Mouse (Mus musculus) megakaryocyte-erythroid progenitor cell, adult 5-6 weeks (primary cell): ENCODE measurements around the gene Vgll4. TPM values are rescaled to one million over a fixed set of nuclear protein-coding genes. Genes with fewer than 3 reads are reported as not detected.
"Not testable (repeated sequence)": the region's sequence is repeated elsewhere in the genome, so short reads cannot be mapped to it uniquely, and the experiment has no call there.

Experiments used
- ATAC-seq: replicated peaks from 2 replicates; pipeline ENCODE4 v1.8.0; 2016; ENCODE audit warnings: mild to moderate bottlenecking, inconsistent platforms; ENCODE audit not compliant: severe bottlenecking, poor library complexity, low FRiP score, low TSS enrichment
- total RNA-seq, 2 experiments: library from RNA; stranded (forward) in 1 of 2; stranded (reverse) in 1 of 2; fragments of 200-1000, 215-1000 nt in 1 of 2; fragments of >200 nt in 1 of 2; fragmentation: Nextera tagmentation in 1 of 2; gene quantifications; 2 replicates each; pipeline ENCODE4 v1.2.3; 2014 to 2017

Vgll4 gene
- total RNA-seq, 2 experiments from 2014 or later: 19.1 to 25.9 TPM

DNA sequence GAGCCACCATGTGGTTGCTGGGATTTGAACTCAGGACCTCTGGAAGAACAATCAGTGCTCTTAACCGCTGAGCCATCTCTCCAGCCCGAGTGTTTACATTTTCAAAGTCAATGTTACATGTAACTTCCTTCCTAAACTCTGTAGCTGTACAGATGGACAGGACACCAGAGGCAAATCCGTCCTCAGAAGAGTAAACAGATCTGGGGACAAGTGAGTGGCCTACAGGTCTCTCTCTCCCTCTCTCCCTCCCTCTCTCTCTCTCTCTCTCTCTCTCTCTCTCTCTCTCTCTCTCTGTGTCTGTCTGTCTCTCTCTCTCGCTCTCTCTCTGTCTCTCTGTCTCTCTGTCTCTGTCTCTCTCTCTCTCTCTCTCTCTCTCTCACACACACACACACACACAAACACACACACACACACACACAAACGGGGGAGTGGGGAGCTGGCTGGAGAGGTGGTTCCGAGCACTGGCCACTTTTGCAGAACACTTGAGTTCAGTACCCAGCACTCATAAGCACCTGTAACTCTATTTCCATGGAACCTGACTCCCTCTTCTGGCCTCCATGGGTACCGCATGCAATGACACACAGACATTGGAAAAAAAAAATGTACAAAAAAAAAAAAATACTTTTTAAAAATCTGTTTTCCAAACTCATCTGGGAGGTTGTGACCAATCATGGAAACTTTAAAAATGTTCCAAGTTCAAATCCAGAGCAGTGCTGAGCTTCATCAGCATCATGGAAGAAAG, 47.3 kb downstream of the Vgll4 start:
- ATAC-seq: not testable (repeated sequence)

DNA sequence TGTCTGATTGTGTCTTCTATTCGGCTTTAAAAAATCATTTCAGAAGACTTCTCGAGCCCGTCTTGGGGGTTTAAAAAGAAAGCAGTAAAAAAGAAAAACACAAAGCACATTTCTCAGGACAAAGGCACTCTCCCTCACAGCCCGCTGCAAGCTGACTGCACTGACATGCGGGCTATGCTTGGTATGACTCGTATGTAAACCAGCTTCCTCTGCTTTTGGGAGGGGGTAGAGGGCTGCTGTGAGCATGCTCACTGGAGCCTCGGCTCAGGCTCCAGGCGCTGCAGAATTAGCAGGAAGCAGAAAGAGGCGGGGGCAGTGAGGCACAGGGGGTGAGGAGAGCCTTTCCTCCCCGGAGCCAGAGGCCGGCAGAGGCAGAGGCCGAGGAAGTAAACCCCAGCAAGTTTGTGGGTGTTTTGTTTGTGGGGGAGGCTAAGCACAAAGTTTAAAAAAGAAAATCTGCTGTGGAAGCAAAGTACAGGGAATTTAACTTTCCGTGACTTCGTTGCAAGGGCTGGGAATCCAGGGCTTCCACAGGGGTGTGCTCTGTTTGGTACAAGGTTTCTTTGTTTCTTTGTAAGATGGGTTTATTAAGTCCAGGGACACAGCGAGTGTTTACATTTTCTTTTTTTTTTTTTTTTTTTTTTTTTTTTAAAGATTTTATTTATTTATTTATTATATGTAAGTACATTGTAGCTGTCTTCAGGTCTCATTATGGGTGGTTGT, 48.0 kb downstream of the Vgll4 start:
- peak; percentile 80 for ATAC-seq

DNA sequence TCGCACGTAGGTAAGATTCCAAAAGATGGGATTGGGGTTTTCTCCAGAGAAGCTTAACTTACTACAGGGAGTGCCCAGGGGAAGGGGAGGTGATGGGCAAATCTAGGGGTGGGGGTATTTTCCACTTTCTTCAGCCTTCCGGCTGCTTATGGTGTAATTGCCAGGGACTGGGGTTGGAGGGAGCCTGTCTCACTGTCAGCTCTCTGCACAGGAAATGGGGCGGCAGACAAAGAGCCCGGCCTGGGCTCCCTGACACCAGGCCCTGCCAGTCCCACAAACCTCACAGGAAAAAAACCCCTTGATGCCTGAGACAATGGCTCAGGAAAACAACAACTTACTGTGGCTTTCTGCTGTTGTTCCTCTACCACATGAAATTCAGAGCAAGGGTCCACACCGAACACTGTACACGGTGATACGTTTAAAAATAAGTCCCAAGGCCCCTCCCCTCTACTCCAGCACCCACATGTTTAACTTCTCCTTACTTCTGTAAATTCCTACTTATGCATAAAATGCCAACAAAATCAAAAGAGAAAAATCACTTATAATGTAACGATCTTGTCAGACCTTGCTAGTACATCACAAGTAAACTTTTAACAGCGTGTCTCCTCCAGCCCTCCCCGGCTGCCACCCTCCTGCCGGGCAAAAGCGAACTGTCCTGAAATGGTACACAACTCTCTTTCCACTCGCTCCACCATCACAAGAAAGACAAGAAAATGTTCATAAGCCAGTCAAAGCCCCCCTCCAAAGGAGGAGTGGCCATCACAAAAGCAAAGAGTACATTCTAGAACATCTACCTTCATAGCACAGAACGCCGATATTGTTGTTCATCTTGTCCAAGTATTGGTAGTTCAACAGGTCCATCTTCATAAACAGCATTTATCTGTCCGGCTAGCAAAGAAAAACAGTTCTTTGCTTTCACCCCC, 49.0 kb downstream of the Vgll4 start:
- ATAC-seq: peak; percentile 55

DNA sequence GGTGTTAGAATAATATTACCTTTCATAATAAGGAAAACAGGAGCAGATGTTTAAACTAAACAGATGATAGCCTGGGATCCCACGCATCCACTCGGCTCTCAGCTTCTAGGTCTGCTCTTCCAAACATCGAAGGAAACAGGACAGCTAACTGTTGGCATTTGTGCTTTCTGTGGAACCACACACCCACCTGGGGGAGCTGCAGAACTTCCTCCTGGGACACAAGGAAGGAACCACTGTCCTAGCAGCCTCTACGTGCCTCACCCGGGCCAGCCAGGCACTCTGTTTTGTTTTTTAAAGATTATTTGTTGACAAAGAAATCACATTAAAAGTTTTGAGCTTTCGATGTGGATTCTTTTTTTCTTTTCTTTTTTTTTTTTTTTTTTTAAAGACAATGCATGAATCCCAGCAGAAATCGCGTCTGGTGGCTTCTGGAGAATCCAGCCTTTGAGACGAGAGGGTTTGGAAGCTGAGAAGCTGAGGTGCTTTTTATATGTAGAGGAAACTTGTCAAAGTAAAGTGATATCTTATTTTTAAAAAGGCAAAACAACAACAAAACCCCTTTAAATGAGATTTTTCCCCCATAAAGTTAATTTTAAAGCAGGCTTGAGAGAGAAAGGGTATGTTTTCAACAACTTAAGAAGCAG, 50.0 kb downstream of the Vgll4 start:
- no peak for ATAC-seq

DNA sequence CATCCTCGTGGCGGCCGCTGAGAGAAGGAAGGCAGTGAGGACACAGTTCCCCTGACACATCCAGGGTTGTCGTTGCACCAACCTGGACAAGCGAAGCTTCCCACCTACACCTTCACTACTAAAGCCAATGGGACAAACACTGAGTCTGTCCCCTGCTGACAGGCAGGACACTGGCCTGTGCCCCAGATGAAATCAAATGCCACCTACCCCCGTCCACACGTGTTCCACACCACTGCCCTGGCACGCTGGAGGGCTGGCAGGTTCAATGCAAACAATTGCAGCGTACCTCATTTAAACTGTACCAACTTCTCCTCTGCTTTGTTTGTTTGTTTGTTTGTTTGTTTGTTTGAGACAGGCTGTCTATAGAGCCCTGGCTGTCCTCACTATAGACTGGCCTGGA, 50.8 kb downstream of the Vgll4 start:
- ATAC-seq: no peak

DNA sequence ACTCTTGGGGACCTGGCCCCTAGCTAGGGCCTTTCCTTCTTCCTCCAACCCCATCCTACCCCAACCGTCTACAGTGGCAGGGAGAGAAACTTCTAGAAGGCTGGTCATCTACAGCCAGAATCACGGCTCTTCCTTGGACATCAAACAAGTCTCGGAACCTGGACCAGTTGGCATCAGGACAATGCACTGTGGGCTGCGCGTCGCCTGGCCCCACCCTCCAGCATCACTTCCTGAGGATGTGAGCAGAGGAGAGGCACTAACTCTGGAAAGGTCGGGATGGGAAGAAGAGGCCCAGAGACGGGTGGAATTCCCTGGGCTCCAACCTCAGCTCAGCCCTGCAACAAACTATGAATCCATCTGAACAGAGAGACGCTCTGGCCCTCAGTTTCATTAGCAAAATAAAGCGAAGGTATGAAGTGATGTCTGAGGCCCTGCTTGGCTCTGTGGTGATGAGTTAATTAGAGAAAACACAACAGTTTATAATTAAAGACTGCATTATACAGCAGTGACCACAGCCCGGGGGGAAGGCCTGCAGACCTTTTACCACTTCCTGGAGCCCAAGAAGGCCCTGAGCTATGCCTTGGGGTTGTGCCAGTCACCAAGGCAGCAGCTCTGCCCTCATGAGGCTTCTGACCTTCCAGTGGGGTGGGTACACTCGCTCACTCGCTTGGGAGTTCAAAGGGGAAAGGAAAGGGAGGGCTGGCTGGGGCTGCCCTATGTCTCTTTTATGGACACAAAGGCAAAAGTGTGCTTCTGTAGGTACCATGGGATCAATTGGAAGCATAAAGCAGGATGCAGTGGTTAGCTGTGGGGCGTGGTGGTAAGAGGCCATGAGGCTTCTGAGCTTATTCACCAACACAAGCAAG, 51.8 kb downstream of the Vgll4 start:
- no peak for ATAC-seq

DNA sequence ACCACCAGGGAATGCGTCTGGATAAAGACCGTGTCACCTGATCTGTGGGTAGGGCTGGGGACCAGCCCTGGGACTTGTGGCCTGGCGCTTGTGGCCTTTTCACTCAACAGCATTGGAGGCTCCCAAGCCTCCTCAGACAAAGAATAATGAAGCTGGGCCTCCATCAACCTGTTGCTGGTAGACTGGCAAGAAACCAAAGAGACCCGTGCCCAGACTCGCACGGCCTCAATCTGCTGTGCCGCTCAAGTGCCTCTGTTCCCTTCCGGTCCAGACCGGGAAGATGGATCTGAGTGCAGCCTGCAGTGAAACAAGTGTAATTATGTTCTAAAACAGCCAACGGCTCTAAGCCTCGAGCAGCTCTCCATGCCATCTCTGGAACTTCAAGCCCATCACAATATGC, 52.7 kb downstream of the Vgll4 start:
- ATAC-seq: no peak

DNA sequence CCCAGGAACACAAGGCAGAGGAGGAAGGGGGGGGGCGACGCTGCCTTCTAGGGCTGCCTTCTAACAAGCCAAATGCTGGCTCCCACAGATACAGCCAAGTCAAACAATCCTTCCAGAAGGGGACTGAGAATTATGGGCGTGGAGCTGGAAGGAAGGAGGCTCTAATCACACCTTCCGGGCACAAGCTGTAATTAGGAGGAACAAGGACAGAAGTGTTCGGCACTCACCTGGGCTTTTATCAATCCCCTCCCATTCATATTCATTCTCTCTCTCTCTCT, 53.1 kb downstream of the Vgll4 start:
- peak; percentile 47 for ATAC-seq

DNA sequence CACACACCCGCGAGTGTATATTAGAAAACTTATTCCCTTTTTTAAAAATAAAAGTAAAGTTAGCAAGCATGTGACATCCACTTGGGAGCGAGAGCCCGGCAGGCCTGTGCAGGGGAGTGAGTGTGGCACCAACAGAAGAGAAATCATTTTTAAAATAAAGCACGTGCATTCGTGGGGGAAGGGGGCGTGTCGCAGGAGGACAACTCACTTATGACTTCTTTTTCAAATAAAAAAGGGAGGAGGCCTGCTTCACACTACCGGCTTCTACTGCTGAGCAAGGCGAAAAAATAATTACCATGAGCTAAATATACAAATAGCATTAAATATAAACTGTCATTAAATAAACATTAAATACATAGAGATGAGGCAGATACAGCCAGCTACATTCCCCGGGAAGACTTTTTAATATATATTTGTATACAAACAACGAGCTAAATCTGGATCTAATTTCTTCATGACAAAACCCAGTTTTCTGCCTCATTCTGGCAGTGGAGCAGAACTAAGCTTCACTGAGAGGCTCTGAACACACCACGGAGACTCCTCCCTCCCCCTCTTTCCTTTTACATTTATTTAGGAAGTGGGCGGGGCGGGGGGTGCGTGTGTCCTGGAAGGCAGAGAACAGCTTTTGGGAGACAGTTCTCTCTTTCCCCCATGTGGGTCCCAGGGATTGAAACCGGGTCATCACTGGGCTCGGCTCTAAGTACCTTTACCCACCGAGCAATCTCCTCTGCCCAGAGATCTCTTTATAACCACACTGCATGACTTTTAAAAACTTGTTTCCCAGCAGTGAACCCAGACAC, 53.7 kb downstream of the Vgll4 start:
- no peak for ATAC-seq

DNA sequence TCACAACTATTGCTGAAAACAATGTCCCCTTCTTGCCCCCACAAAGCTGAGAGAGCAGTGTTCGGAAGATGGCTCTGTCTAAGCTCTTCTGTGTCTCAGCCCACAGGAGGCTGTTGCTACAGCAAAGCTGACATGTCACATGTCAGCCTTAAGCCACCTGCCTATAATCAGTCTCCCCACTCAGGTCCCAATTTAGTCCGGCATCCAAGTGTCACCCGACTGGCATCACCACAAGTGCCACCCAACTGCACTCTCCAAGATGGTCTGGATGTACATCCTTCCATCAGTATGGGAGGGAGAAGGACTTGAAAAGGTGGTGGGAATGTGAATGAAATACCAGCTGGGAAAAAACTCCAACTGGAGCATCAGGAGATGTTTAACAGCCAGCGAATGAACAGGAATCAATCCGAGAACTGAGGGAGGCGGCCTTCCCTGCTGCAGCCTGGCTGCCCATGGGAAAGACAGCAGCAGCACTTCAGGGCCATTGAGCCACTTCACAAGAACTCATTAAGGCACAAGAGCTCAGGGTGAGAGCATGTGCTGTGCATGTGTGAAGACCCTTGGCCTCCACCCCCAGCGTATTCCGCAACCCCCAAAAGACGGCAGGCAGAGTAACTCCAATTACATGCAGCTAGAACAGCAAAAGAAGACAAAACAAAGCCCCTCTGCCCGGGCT, 55.6 kb downstream of the Vgll4 start:
- ATAC-seq: no peak

DNA sequence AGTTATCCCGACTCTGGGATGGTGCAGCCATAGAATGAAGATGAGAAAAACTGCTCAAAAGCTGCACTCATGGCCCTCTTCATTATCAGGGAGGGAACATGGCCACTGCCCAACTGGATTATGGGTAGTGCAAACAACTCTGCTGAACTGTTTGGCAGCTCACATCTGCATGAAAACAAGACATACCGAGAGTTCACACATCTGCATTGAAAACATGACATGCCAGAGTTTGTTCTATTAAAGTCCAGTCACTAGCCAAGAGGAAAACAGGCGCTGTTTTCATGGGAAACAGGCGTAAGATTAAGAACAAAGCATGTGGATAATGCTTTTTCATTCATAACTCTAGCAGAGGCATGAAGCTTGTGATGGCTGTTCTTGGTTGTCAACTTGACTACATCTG, 56.7 kb downstream of the Vgll4 start:
- ATAC-seq: no peak

DNA sequence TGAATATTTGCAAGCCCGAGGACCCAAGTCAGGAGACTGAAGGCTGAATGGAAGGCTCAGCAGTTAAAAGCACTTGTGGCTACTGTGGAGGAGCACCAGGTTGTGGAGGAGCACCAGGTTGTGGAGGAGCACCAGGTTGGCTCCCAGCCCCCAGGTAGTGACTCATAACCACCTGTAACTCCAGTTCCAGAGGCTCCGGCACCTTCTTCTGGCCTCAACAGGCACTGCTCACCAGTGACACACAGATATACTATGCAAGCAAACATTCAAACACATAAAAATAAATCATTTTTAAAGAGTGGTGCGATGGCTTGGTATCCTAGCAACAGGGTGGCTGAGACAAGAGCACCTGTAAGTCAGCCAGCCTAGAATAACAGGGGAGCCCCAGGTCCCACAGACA, 58.3 kb downstream of the Vgll4 start:
- ATAC-seq: no peak

DNA sequence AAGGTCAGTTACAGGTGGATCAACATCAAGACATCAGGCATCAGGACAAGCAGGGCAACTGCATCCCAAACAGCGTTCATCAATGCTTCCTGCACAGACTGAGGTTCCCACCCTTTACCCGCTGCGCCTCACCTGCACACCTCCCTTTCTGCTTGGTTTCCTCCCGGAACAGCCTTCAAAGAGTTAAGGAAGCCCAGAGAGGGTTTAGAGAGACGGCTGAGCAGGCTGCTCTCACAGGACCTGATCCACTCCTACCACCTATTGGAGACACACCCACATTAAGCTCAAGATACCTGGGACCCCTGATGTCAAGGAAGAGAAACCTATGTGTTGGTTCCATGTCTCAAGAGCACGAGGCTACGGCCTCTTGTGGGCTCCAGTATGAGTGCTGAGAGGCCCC, 60.0 kb downstream of the Vgll4 start:
- ATAC-seq: no peak

DNA sequence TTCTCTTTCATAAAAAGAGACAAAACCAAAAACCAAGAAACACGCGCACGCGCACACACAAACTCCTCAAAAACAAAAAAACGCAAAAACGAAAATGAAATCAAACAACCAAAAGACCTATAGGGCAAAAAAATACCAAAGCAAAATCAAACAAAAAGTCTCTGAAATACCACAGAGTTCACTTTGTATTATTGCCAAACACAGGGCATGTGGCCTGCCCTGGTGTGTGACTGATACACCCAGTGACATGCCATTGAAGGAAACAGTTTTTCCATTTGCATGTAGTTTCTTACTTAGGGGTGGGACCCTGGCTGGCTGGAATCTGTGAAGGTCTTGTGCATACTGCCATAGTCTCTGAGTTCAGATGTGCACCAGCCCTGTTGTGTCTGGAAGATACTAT, 62.3 kb downstream of the Vgll4 start:
- peak; percentile 67 for ATAC-seq

DNA sequence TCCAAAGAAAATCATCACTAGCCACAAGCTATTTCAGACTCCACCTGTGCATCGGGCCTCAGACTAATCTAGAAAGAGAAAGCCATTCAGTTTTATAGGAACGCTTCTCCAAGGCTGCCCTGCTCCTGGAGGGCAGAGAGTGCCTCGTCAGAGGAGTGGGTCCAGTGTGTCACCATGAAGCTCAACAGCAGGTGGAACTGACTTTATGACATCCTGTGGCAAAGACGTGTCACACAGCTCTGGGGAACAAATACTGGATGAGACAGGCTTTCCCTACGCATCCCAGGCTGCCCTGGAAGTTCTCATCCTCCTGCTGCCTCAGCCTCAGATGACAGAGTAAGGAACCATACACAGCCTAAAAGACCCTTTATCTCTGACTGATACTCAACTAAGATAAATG, 63.6 kb downstream of the Vgll4 start:
- no peak for ATAC-seq

DNA sequence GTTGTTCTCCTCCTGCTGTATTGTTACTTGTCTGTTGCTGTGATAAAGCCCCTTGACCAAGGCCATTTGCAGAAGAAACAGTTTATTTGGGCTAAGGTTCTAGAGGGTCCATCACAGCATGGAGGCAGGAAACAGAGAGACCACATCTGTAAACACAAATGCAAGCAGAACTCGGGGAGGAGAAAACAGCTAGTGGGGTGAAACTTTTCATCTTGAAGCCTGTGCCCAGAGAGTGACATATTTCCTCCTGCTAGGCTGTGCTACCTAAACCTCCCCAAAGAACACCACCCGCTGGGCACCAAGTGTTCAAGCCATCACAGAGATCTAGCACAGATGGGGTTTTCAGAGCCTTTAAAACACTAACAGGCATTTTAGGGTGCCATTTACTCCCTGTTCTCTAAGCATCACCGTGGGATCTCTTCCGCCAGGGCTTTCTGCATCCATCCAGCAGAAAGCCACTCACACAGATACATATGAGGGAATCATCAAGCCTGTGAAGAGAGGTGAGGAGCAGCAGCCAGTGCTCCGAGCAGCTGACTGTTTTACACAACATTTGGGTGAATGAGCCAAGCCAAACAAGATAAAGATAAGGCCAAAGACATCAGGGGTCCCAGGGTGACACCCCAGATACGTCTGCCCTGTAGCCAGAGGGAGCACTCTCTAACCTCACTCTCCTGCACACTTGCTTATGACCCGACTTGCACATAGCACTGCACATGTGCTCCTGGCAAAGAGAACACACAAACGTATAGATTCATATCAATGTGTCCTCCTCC, 64.4 kb downstream of the Vgll4 start:
- no peak for ATAC-seq

DNA sequence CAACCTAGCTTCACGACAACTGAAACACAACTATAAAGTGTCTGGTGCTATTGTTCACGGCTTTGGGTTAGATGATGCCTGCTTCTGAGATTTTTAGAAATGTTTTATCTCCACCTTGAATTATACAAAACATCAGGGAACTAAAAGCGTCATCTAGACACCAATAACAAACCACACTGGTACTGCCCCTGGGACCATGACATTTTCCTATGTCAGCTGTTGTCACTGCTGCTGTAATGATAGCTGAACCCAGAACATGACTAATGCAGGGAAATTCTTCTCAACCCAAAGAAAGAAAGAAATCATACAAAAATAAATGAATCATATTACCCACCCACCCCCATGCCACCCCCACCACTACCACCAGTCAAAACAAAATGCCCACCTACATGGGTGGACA, 65.0 kb downstream of the Vgll4 start:
- no peak for ATAC-seq
